Mouse (Mus musculus) kidney, postnatal 10 days (tissue): ENCODE results near the gene Tbxas1.
A peak's percentile ranks its signal among the peaks of the same experiment; 100 is the strongest.

Experiments used
- DNase-seq: peaks from one replicate; pipeline ENCODE4 v3.0.0; 2021; ENCODE audit warnings: mixed read lengths

Tbxas1 gene

DNA sequence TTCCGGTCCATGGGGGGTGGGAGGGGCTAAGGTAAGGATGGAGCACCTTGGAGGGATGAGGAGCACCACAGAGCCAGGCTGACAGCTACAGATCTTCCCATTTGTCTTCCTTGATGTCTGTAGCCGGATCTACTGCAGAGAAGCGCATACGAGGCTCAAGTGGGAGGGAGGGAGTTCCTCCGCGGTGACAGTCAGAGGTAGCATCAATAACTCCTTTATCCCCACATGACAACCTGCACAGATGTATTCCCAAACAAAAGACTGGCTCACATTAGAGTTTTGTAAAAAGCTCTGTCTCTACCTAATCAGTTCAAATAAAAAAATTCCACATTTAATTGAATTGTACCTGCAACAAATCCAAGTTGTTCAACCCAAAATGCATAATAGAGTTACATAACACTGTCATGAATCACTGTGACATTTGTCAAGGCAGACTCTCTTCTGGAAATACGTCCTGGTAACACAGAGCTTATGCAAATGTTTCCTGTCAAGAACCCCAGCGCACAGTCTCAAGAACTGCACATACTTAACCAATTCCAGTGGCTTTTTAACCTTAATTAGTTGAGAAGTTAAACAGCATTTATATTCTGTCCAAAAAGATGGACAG is 86.3 kb downstream of the Tbxas1 start:
- DNase-seq, result no peak

DNA sequence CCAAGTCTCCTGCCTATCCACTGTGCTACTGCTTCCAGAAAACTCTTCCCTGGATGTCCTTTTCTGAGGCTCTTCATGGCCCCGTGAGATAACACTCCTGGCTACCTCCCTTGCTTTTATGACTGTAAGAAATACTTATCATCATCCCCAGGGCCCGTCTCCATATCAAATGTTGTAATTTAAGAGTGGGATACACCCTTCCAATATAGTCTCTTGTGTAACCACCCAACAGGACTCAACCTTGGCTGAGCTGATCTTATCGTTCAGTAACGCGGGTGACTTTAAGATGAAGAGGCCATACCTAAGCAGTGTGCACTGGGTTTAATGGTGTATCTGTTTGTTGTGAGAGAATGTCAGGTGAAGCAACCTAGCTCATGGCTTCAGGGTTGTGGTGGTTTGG is 91.6 kb downstream of the Tbxas1 start:
- DNase-seq, result no peak

DNA sequence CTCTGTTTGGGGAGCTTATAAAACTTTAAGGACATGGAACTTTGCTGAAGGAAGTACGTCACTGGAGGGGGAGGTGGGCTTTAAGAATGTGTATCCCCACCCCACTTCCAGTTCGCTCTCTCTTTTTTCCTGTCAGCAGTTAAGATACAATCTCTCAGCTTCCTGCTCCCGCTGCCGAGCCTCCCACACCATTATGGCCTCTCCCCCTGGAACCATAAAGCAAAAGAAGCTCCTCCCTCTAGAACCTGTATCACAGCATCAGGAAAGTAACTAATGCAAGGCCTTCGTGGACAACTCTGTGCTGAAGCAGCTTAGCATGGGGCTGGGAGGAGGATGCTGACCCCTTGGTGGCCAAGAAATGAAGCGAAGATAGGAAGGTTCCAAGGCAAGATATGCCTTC is 92.1 kb downstream of the Tbxas1 start:
- DNase-seq, result no peak

DNA sequence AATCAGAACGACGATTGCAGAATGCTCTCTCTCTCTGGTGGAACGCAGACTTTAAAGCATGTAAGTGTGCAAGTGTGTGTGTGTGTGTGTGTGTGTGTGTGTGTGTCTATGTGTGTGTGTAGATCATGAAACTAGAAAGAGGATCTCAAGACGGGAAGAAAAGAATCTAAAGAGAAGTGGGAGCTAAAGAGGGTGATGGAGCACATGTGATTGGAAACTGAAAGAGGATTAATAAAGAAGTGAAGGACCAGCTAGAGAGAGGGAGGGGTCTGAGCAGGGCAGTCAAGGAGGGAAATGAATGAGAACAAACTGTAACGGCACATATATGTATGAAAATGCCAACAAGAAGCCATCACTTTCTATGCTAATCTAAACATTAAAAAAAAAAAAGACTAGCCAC is 92.8 kb downstream of the Tbxas1 start:
- DNase-seq, result no peak

DNA sequence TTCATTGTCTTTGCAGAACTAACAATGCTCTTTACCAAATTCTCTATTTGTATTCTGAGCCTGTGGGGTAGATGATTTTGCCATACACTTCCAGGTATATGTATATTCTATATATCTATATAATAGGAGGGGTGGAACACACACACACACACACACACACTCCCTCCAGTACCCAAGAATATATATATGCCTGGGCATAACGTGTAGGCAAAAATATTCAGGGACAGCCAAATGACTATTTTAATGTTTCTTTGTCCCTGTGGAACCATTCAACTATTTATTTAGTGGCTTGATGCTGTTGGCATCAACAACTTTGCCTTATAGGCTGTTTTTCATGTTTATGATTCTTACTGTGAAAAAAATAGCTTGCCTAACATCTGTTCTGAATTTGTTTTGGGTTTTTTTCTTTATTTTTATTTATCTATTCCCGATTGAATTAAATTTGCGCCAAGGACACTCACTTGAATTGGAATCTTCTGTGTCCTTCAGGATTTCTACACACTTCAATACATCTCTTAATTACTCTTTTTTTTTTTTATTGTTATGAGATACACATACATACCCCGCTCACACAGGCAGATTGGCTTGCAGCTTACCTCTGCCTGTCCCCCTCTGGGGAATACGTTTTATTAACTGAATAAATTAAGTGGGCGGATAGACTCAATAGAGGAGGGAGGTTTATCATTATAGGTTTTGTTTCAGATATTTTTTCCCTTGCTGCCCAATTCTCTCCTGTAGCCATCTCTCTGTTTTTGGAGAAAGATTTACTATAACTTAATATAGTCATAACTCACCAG is 94.9 kb downstream of the Tbxas1 start:
- no peak for DNase-seq

DNA sequence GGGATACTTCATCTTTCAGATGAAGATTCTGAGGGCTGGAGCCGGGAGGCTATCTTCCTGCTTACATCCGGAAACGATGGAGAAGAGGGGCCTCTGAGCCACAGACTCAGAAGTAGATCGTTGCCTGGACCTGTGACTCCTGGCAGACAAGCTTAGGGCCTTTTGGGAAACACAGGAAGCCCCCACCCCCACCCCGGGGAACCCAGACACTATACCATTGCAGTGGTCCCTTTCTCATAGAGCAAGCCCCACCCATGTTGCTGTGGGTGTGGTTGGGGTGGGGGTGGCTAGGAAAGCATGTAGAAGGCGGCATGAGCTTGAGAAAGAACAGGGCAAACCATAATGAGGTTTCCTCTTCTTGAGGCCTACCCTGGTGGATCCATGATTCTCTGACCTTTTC is 95.6 kb downstream of the Tbxas1 start:
- no peak for DNase-seq

DNA sequence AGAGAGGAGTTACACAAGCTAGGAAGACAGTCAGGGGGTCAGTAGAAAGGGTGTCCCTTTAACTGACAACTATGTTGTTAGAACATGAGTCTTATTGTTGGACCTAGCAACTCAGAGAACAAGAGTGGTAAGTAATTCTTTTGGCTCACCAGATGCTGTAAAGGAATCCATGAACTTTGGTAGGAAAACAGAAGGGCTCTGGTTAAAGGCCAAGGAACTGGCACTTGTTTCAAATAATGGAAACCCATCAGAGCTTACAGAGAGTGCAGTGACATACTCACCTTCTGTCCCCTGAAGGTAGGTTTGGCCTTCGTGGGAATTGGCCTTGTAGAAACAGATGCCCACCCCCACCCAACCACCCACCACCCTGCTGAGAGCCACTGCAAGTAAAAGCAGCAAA is 97.6 kb downstream of the Tbxas1 start:
- DNase-seq, result no peak

DNA sequence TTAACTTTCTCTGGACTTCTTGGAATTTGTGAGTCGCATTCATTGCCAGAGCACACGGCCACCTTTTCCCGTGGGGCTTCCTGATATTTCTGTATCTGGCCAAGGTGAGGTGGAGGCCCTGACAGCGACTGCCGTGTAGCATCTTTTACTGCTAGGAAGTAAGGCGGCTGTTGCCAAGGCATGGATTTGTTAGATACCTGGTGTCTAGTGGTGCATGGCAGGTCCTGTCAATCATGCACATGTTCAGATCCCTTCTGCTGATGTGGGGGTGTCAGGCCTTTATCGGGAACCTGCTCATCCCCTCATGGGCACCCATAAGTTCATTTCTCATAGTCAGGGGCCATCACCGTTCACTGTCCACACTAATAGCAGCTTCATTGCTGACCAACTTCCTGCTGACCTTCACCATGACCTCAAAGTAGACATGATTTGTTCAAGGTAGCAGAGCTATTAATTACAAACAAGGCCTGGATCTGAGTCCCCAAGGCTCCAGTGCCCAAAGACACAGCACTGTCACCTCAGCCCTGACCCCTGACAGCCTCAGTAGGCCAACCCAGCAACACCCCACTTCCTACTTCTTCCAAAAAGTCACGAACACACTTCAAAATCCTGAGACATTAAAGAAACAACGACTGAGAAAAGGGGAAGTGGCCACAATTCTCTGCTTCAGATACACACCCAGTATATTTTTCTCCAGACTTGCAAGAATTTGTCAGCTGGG is 98.4 kb downstream of the Tbxas1 start:
- peak; percentile 34 for DNase-seq

DNA sequence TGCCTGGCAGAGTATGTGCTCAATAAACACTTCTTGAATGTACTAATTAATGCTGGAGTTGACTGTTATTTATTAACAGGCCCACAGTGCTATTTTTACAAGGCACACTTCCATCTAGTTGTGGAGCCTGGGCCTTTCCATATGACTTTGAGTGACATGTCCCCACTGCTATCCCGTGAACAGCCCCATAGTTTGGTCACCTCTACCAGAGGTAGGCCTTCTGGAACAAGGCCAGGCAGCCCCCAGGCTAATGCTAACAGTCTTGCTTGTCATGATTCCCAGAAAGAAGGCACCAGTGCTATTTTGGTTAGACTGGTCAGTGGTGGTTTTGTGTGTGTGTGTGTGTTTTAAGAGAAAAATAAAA is 98.9 kb downstream of the Tbxas1 start:
- DNase-seq, result peak; percentile 80

DNA sequence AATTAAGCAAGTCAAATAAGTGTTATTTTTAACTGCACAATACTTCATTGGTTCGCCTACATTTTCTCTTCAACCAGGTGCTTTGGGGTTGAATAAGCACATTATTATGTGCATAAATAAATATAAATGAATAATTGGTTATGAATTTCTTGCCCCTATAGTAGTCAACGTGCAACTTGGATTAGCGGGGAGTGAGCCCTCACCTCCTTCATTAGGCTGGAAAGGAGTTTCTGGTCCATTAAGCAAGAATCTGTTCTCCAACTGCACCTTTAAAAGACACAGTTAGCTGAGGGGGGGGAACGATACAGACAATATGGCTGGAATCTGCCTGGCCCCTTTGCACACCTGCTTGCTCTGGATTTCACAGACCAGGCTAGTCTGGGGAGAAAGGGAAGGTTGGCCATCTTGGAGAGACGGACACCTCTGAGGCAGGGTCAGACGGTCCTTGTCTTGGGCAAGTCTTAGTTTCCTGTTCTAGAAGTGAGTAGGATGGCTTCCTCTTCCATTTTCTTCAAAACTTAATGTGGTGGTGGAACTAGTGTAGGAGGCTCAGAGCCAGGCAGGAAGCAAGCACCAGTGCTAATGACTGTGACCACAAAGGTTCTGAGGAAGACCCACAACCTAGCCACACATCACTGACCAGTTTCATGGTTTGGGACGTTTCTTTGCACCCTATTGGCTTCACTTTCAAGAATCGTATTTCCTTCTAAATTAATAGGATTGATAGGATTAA is 99.5 kb downstream of the Tbxas1 start:
- DNase-seq, result no peak

DNA sequence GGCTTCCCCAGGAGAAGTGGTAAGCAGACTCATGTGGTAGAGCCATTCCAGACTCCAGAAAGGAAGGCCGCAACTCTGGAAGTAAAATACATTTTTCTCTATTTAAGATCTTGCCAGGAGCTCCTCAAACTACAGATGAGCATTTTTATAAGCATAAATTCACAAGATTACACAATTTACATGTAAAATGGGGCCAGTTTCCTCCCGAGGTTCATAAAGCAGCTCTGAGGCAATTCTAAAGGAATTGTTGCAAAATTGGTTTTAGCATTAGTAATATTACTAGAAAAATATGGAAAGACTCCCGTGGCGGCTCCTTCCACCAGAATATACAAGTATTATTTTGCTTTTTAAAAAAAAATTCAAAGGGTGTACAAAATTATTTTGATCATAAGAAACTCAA is 100.7 kb downstream of the Tbxas1 start:
- no peak for DNase-seq

DNA sequence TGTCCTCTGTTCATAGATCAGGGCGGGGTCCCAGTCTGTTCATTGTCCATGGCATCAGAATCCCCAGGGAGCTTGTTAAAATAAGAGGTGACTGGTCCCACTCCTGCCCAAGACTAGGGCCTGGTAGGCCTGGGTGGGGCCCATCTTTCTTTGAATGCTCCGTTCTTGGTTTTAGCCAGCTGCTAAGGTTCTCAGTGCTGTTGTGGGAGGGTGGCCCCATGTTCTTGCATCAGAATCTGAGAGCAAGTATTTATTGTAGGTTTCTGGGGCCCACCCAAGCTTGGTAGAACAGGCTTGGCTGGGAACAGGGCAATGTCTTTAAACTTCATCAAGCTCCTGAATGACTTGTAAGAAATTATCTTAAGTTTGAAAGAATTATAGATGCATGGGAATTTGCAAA is 101.2 kb downstream of the Tbxas1 start:
- DNase-seq, result no peak

DNA sequence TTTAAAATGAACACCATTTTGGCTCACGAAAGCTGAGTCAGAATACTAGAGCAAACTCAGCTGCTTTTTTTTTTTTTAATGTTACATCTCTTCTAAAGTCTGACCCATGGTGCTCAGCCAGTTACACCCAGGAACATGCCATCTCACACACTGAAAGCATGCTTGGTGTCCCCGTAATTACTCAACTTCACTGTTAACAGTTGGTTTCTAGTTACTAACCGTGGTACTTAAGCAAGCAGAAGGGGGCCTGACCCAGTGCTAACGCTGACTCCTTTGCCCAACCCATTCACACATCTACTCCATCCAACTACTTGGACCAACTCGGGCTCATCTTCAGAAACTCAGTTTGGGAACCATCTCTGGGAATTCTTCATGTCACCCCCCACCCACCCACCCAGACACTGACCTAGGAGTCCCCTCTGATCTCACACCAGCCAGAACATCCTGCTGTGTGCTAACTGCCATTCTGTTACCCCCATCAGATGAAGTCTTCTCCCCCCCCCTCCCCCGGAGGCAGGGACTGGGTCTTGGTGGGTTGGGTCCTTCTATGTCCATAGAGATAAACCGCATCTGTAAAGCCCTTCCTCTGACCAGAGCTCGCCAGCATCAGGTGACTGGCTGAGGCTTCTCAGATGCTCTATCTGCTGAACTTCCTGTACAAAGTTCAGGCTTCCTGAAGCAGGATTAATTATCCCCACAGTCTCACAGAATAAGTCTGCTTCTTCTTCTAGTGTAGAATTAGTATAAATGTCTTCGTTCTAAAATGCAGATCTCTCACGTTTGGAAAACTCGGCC is 105.9 kb downstream of the Tbxas1 start:
- peak; percentile 65 for DNase-seq

DNA sequence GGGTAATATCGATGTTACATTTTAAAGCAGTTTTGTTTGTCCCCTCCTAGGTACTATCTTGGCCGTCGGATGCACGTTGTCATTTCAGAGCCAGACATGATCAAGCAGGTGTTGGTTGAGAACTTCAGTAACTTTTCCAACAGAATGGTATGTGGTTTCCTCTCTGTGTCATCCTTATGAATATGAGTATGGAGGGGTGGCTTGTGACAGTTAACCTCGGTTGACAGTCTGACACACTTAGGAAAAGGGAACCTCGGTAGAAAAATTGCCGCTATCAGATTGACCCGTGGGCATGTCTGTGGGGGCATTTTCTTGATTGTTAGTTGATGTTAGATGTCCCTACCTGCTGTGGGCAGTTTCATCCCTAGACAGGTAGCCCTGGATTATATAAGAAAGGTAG is 106.9 kb downstream of the Tbxas1 start:
- DNase-seq, result no peak

DNA sequence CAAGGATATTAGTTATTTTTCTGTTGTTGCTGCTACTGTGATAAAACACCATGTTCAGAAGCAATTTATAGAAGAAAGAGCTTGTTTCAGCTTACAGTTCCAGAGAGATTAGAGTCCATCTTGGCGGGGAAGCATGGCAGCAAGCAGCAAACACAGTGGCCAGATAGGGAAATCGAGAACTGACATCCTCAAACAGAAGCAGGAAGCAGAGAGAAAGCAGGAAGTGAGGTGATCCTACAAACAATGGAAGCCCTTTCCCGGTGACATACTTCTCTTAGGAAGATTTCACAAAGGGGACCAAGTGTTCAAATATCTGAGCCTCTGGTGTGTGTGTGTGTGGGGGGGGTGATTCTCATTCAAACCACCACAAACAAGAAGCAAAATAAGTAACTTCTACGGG is 107.5 kb downstream of the Tbxas1 start:
- no peak for DNase-seq

DNA sequence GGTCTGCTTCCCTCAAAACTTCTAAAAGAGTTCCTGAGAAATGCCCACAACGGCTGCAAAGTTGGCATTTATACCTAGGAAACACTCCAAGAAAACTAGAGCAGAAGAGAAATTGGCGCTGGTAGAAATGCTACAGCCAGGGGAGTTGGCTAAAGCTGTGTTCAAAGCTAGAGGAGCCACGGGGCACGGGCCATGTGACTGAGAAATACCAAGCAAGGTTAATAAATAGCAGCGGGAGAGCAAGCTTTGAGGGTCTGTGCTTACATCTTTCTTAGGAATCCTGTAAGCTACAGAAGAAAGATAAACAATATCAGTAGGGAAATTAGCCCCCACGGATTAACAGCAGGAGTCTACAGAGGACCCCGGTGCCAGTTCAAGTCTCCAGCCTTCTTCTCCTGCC is 107.9 kb downstream of the Tbxas1 start:
- peak; percentile 64 for DNase-seq

DNA sequence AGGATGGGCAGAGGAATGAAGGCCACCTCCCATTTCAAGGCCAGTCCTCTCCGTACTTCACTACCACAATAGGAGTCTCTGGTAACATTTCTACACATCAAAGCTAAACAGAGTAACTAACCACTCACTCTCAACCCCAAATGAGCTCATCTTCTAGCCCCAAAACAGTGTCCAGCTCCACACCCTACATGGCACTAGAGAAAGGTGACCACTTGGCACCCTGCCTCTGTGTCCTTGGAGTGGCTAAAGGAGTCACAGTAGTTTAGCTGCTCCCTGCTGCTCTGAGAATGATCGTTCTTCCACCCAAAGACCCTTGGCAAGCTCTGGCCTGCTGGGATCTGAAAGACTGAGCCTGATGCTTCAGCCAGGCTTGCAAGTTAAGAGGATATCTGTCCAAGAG is 109.4 kb downstream of the Tbxas1 start:
- DNase-seq, result no peak

DNA sequence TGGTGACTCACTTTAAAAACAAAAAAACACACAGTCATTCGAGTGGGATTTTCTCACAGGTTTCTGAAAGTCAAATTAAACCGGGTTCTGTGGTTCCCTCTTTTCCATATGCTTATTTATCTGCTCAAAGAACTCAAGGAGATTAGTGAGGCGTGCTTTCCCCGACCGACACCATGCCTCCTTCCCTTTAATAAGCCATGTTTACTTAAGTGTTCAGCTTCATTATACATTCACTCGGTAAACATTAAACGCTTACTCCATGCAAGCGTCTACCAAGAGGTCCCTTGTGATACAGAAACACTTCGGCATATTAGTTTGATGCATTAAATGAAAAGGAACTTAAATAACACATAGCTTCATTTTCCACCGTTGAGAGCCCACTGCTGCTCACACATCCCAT is 111.4 kb downstream of the Tbxas1 start:
- no peak for DNase-seq

DNA sequence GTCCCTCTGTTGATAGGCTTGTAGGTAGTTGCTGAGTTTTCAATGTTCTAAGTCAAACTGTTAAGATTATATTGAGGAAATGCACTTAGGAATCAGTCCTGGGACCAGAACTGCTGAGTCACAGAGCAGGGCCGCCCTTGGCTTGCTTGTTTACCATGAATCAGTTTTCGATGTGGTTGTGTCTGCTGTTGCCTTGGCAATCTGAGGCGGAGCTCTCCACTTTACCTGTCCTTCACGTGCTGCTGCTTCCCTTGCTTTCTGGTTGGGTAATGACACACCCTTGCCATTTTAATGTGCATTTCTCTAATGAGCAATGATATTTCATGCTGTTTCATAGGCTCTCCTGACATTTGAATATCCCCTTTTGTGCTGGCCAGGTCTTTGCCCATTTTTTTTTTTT is 116.8 kb downstream of the Tbxas1 start:
- DNase-seq, result no peak

DNA sequence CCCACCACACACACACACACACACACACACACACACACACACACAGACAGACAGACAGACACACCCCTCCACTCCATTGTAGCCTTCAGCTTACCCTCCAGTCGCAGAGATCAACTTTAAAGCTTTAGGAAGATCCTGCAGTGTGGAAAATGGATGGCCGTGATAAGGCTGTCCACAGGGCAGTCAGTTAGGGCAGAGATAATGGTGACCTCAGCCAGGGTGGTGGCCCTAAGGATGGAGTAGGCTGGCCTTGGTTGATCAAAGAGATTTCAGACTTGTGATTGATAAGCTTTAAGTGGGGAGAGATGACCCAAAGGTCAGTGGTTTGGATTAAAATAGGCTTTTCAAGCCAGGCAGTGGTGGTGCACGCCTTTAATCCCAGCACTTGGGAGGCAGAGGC is 120.6 kb downstream of the Tbxas1 start:
- no peak for DNase-seq

DNA sequence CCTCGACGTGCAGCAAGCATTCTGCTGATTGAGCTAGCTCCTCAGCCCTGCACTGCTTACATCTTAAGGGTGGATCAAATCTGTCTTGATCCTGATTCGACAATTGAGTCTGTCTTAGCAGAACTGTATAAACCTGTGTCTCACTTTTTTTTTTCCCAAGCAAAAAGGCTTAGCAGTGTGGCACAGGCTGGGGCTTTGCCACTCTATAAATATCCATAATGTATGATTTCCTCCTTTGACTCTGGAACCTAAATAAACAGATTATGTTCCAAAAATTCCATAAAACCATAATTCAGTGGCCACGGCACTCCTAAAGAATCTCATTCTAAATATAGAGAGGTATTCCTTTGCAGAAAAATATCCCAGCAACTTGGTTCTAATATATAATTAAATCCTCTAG is 122.6 kb downstream of the Tbxas1 start:
- DNase-seq, result no peak

DNA sequence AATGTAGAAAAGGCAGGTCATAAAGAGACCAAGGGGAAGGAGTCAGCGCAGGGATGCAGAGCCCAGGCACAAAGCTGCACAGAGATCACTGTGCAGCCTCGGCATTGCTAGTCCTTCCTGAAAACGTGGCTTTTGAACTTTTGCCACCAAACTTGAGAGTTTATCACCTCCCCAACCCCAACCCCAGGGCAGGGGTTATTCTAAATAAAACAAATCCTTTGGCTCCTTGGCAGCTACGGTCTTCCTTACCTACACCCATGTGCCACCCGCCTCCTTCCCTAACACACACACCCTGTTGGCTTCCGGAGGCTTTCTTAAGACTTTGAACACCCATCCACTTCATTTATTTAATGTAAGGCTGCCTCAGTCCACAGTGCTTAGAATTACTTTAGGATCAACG is 127.9 kb downstream of the Tbxas1 start:
- no peak for DNase-seq

DNA sequence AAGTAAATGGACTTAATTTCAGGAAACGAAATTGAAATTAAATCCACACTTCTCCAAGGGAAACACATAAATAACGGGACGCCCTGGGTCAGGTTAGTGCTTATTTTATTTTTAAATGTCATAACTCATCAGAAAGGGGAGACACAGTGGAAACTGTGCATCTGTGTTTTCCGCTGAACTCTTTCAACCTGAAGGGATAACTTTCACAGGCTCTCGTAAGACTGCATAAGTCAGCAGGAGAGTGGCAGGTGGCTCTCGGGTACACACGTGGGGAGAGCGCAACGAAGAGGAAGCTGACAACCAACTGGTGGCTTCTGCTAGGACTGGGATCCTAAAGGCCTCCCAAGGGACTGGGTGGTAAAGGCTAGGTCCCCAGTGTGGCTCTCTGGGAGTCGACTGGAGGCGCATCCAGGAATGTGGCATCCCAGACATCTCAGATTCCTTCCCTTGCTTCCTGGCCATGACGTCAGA is 128.8 kb downstream of the Tbxas1 start:
- peak; percentile 40 for DNase-seq
